Mouse (Mus musculus): ENCODE measurements around the gene Pcsk7. TPM values are rescaled to one million over a fixed set of nuclear protein-coding genes. Genes with fewer than 3 reads are reported as not detected.

Pcsk7 gene
- 10 to 100 TPM; 20.5 to 28.5 (median 23.0) TPM for total RNA-seq (2022)

DNA sequence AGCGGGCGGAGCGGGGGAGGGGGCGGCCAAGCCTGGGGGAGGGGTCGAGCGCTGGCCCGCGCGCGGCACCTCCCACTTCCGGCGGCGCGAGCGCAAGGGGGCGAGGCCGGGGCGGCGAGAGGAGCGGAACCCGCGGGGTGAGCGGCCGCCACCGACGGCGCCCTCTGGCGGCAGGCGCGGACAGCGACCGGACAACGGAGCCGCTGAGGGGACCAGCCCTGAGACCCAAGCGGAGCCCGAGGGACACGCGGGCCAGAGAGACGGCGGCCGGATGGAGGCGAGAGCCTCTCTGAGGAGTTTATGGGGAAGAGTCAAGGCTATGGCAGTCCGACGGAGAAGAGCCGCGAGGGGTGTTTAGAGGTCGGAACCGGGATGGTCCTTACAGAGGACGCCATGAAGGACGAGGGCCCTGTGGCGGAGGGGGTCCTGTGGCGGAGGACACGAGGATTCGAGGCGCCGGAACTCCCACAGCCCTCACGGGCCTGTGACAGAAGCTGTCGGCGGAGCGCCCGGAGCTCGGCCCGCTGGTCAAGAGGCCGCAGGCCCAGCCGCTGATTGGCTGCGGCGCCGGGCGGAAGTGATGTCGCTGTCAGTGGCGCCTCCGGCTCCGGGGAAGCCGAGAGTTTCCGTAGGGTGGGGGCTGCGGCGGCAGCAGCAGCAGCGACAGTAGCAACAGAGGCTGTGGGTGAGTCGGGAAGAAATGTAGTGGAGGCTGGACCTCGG is at the start of gene Pcsk7, which contains the start of gene Rnf214:
Pcsk7 (plus strand) TSS at position 143 of the 723 bp plus-strand sequence.
Rnf214 (minus strand) TSS at position 557 of the 723 bp plus-strand sequence.
- peak; percentile 75 to 89 for DNase-seq (ENCODE audit: low spot score in 2 of 2)

DNA sequence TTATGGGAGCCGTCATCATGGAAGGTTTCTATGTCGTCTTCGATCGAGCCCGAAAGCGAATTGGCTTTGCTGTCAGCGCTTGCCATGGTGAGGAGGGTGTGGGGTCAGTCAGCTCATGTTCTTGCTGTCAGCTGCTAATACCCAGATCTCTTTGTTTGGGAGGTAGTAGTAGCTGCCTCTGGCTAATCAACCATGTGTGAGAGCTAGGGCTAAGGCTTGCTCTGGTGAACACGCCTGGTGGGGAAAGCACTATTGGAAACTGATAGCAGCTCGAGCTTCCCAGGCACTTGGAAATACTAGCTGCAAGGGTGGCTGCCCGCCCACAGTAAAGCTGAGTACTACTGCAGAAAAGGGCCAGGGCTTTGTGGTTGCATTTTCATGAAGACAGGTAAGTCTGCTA is 46.9 kb upstream of the Pcsk7 start:
- no peak for DNase-seq (ENCODE audit: low spot score in 2 of 2)

DNA sequence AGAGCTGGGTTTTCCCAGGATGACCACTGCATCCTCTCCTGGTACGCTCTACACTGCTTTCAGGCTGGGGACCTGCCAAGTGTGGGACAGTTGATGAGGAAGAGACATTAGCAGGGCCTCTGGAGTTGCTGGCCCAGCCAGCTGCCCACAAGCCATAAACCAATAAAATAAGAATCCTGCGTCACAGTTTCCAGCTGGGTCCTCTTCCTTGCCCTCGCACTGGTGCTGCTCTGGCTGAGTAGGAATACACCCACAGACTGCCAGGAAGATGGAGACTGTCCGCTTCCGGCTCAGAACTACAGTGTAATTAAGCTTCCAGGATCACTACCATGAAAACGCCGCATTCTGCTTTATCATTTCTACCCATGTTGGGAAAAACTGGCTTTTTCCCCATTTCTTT is 44.5 kb upstream of the Pcsk7 start:
- no peak for DNase-seq (ENCODE audit: low spot score in 2 of 2)

DNA sequence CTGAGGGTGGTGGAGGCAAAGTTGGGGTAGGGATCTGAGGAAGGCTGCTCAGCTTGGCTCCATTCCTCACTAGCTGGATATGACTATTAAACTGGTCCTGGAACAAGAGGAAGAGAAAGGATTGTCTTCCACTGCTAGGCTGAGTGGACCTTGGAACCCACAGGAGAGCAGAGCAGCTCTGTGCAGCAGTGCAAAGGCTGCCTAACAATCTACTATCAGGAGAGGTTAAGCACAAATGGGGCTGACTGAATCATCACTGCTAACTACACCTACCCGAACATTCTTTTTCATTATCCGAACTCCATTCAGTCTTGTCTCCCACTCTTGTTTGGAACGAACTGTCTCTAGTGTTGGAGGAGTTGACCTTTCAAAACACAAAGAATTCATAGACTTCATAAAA is 37.1 kb upstream of the Pcsk7 start:
- DNase-seq (ENCODE audit: low spot score in 2 of 2) = no peak

DNA sequence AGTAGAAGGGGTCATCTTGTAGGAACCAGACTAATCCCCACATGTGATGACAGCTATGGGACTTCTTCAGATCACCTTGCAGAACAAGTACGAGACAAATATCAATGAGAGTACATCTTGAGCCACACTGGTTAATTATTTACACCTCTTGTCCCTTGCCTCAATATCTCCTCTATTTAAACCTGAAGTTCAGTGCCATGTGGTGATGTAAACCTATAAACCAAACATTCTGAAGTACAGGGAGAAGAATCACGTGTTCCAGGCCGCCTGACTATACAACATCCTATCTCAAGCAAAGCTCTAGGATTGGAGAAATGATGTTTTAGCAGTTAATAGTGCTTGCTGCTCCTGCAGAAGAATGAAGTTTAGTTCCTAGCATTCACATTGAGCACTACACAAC is 36.0 kb upstream of the Pcsk7 start:
- DNase-seq (ENCODE audit: low spot score in 2 of 2) = no peak

DNA sequence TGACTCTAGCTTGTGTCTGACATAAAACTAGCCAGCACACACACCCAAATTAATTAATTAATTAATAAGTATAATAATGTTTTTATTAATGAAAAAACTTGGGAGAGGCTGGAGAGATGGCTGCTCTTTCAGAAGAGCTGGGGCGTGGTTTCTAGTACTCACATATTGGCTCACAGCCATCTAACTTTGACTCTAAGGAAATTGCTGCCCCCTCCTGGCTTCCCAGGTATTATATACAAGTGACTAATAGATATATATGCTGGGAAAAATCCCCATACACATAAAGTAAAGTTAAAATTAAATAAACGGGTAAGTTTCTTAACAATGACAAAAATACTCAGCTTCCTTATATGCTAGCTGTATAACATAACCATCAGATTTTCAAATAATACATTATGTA is 28.4 kb upstream of the Pcsk7 start:
- no peak for DNase-seq (ENCODE audit: low spot score in 2 of 2)

DNA sequence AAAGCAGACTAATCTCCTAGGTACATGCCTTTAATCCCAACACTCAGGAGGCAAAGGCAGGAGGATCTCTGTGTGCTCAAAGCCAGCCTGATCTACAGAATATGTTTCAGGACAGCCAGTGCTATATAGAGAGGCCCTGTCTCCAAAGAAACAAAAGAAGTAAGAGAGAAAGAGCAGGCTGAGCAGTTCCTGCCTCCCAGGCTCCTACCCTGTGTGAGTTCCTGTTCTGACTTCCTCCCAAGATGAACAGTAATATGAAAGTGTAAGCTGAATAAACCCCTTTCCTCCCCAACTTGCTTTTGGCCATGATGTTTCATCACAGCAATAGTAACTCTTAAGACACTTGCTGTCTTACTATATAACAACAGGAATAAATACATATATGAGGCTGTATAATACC is 12.6 kb upstream of the Pcsk7 start:
- DNase-seq (ENCODE audit: low spot score in 2 of 2) = no peak

DNA sequence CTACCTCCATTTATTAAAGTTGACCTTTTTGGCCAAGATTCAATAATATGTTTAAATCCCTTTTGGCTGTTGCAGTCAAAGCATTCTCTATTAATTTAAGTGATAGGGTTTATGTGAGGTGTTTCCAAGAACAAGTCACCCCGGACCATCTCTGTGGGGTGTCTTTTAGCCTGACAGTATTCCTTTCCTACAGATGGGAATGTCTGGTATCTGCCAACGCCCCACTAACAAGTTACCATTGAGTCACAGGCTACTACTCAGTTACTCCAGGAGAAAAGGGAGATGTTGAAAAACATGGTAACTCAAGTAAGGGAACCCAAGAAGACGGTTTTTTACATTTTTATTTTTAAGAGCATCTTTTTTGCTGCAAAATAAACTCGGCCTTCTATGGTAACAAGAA is 1.1 kb upstream of the Pcsk7 start:
- DNase-seq (ENCODE audit: low spot score in 2 of 2) = no peak

DNA sequence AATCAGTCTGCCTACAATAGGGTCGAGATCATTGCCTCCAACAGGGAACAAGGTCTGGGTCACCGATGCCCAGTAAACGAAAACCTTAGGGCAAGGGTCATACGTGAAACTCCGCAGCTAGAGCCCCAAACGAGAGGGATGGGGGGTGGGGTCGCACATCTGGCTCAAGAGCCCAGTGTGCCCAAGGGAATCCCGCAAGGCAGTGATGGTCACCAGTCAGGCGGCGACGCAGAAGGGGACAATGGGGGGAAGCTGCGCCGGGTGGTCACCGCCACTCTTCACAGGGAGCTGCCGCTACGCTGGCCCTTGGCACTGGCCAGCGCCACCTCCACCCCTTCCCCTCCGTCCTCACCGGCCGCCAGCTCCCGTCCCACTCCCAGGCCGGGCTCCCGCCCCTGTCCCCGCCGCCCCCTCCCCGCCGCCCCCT is 473 bp upstream of the Pcsk7 start:
- DNase-seq (ENCODE audit: low spot score in 2 of 2) = peak in 1 of 2 experiments; percentile 30

DNA sequence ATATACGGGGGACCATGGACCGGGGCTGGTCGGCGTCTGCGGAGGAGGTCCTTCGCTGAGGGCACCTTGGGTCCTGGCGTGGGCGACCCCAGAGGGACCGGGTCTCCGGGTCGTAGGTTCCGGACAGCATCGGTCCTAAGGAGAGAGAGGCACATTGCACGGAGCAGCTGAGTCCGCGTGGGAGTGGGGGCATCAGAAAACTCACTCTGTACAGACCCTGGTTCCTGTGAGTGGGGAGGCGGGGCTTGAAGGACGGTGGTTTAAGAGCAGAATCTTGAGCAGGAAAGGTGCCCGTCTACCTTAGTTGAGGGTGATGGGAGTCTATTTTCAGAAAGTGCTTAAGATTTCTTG is 756 bp downstream of the Pcsk7 start:
- no peak for DNase-seq (ENCODE audit: low spot score in 2 of 2)

DNA sequence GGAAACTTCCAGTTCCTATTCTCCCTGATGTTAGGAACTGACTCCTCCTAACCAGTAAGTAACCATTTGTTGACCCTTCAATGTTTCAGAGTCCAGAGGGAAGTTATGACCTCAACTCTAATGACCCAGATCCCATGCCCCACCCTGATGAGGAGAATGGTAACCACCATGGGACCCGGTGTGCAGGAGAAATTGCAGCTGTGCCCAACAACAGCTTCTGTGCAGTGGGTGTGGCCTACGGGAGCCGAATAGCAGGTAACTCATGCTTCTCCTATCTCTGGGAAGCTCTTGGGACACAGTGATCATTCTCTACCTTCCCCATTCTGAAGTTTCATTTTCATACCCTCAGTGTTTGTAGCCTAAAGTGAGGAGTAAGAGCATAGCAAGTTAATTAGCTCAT is 4.7 kb downstream of the Pcsk7 start:
- DNase-seq (ENCODE audit: low spot score in 2 of 2) = no peak

DNA sequence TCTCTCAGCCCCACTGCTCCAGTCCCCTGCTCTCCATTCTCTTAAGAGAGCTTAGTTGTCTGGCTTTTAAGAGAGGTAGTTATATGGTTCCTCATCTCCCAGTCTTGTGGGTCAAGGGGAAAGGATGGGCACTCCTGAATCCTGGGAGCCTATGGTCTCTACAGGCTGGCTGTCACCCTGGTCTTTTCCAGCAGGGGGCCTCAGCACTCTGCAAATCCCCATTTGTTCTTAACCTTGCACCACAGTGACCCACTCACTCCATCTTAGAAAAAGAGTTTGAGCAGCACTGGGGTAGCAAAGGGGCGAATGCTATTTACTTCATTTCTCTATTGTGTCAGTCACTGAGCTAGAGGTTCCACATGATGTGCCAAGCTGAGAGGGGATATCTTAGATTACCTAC is 5.4 kb downstream of the Pcsk7 start:
- DNase-seq (ENCODE audit: low spot score in 2 of 2) = no peak

DNA sequence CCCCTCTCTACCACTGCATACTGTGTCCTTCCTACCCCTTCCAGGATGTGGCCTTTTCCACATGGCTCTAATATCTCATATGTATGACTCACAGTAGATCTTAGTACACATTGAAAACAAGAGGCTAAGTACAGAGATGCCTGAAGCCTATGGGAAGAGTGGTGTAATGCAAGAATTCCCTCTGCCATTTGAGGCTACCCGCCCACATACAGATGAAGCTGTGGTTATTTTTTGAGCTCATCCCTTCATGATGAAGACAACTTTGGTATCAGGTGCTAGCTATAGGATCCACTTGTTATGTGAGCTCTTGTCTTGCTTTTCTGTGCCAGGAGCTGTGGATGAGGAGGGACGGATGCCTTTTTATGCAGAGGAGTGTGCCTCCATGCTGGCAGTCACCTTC is 9.4 kb downstream of the Pcsk7 start:
- peak in 1 of 2 experiments; percentile 40 for DNase-seq (ENCODE audit: low spot score in 2 of 2)

DNA sequence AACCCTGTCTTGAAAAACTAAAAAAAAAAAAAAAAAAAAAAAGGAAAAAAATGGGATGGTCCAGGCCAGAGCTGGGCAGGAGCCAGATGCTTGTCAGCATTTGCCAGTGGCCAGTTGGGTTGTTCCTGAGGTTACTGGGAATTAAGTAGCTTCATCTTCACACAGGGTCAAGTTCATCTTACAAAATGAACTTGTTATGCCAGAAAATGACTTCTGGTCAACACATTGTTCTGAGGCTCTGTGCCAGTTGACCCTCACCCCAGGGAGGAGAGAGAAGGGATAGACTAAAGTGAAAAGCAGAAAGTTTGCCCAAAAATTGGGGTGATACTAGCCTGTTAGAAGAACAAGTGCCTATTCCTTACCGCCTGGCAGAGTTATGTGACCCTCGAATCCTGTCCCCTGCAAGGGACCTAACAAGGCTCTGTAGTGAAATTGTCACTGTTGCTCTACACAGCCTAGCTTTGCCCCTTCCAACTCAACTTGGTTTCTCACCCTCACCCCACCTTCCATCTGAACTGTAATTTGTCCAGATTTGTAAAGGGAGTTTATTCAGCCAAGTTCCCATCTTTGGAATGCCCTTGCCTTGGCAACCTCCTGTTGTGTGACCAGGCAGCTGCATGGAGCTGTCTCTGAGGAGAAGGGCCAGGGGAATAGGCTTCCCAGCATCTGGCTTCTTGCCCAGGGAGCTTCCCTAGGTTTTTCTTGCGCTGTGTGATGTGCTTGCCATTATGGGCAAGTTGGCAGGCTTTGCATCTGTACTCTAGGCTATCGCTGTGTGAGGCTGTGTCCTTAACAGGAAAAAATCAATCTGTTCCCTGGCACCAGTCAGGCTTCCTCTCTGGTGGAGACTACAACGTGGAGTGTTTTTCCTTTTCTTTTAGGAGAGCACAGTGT is 11.0 kb downstream of the Pcsk7 start:
- peak in 1 of 2 experiments; percentile 56 for DNase-seq (ENCODE audit: low spot score in 2 of 2)

DNA sequence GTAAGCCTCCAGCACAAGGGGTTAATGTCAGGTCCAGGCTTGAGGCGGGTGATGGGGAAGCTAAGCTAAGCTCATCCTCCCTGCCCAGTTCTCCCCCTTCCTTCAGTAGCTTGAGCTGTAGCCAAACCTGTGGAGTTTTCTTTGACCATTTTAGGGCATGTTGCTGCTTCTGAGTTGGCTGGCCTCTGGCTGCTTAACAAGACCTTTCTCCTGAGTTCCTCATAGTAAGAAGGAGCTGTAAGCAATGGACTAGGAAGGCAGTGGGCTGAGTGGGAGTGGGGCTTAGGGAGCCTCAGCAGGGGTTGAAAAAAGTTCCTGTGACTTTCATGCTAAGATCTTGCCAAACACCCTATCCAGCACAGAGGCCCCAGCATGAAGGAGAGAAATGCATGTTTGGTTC is 13.6 kb downstream of the Pcsk7 start:
- DNase-seq (ENCODE audit: low spot score in 2 of 2) = no peak

DNA sequence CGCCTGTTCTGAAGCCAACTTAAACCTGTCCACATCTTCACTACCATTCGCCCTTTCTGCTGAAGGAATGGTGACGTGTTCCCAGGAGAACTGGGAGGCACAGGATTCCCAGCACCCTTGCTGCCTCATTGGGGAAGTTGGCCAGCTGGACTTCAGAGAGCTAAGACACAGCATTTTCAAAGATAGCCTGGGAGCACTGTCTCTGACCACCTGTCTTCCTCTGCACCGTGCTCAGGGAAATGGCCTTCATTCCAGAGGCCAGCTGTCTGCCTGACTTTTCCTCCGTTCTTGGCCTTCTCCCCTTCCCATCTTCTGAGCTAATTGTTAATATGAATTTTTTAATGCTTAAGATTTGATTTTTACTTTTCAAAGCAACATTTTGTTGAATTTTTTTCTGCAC is 23.0 kb downstream of the Pcsk7 start:
- no peak for DNase-seq (ENCODE audit: low spot score in 2 of 2)

DNA sequence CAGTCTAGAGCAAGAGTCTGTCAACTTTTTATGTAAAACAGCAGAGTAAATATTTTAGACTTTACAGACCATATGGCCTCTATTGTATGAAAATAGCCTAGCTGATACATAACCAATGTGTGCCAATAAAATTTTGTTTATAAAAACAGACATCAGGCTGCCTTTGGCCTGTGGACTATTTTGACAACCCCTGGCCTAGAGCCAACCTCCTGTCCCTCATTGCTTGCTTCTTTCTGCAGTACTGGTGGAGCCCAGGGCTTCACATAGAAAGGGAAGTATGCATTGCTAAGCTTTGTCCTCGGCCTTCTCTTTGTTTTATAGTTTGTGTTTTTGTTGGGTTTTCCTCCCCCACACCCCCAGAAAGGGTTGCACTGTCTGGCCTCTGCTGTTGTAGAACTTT is 25.7 kb downstream of the Pcsk7 start:
- DNase-seq (ENCODE audit: low spot score in 2 of 2) = no peak

DNA sequence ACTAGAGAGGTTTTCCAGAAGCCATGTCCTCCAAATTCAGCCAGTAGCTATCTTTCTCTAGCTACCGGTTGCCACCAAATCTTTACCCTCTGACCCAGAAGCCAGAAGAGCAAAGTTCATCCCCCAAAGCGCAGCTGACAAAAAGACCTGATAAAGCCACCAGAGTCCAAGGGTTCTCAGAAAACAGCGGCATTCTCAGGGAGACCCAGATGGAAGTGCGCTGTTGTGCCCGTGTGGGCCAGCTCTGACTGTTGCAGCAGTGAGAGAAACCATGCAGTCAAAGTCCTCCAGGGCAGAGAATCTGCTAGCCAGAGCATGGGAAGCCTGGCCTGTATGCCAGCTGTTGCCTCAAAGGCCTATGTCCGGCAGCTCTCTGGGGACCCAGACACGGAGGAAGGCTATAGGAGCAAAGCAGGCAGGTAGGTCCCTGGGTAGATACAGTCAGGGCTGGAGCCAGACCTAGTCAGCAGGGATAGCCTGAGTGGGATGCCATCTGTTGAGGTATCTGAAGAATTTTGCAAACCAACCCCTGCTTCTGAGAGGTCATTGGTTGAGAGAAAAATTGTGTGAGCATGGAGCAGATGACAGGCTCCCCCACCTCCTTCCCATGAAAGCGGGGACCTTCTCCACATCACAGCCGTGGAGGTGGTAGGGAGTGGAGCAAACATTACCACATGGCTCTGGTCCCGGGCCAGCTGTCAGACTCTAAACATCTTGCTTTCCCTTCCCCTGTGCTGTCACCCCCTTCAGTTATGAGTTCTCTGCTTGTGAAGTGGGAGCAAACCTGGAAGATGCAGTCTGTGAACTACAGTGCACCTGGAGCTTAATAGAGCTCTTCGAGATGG is 26.5 kb downstream of the Pcsk7 start:
- DNase-seq (ENCODE audit: low spot score in 2 of 2) = peak in 1 of 2 experiments; percentile 50

DNA sequence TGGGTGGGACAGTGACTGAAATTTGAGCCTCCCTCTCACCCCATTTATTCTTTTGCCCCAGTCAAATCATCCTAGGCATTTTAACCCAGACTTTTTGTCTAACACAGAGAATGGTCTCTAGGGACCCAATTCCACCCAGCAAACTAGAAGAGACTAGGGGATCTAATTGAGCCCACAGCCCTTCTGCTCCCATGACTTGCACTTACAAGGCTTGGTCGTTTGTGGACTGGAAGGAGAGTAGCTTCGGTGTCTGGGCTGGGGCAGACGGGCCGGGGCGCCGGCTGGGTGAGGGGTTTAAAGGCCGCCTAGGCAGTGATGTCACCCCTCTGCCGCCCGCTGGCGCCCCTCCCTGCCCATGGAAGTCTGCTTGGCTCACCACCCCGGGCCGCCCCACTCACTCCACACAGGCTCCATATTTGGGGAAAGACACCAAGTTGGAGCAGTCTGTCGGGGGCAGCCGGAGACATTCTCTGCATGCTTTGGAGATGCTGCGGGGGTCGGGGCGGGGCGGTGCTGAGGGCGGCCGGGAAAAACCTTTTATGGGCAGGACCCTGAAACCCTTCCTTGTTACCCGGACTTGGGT is 29.4 kb downstream of the Pcsk7 start, which contains the start of gene Tagln:
Tagln (minus strand) TSS at position 431 of the 583 bp plus-strand sequence.
- no peak for DNase-seq (ENCODE audit: low spot score in 2 of 2)

DNA sequence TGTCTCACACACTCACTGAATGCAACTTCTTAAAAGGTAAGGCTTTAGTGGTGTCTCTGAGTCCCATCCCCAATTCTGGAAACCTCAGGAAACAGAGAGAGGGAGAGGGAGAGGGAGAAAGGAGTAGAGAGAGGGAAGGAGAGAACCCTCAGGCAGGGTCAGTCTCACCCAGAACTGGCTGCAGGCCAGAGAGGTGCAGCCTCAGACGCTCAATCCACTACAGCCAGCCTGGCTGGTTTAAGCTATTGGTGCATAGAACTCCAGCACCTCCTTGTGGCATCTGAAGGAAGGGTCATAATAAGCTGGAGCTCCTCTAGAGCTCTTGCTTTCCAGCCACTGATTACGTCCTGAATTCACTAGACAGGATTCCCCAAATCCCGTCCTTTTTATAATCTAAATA is 30.6 kb downstream of the Pcsk7 start:
- no peak for DNase-seq (ENCODE audit: low spot score in 2 of 2)

DNA sequence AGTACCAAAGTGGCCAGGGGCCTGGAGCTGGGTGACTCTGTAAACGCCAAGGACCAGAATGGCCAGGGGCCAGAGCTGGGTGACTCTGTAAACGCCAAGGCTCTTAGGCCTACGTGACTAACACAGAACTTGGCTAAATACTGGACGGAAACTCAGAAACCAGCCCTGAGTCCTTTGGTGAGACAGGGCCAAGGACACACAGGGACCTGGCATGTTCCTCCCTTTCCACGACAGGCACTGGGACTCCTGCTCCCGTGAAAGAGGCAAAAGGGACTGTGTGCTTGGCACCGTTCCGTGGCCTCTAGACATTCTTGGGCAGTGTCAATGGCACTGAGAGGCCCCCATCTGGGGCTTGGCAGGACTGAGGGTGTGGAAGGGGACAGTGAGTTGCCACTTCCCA is 31.8 kb downstream of the Pcsk7 start:
- no peak for DNase-seq (ENCODE audit: low spot score in 2 of 2)

Measured in left cerebral cortex, adult 8-10 months (tissue).